Mouse (Mus musculus) stomach, embryonic 14.5 days (tissue): ENCODE data around the gene Gm47995. TPM values are rescaled to one million over a fixed set of nuclear protein-coding genes. Genes with fewer than 3 reads are reported as not detected.
"Not testable (repeated sequence)": the region's sequence is repeated elsewhere in the genome, so short reads cannot be mapped to it uniquely, and the experiment has no call there.

Experiments used
- ATAC-seq: fragments of 200-750 bp; cut with Nextera tagmentation; 2 replicates; pipeline ENCODE4 v1.8.0; 2017; ENCODE audit warnings: low read depth, moderate TSS enrichment; ENCODE audit not compliant: insufficient number of reproducible peaks, insufficient read depth, low FRiP score
- H3K27ac ChIP-seq: fragments of 300-500 bp; sonication (generic); 2 replicates; pipeline ENCODE4 v1.5.1; 2014; ENCODE audit warnings: mild to moderate bottlenecking, low read length, moderate library complexity, mixed read lengths
- H3K27me3 ChIP-seq: fragments of 300-500 bp; sonication (generic); 2 replicates; pipeline ENCODE4 v1.6.1; 2014; ENCODE audit warnings: low read length, control low read depth, mixed read lengths; ENCODE audit not compliant: control insufficient read depth, insufficient read depth
- H3K36me3 ChIP-seq: fragments of 300-500 bp; sonication (generic); 2 replicates; pipeline ENCODE4 v1.6.1; 2014; ENCODE audit warnings: mild to moderate bottlenecking, control low read depth, low read length, moderate library complexity, mixed read lengths; ENCODE audit not compliant: control insufficient read depth, insufficient read depth
- H3K4me1 ChIP-seq: fragments of 300-500 bp; sonication (generic); 2 replicates; pipeline ENCODE4 v1.6.1; 2014; ENCODE audit warnings: low read length, control low read depth, mixed read lengths; ENCODE audit not compliant: control insufficient read depth, insufficient read depth
- H3K4me2 ChIP-seq: fragments of 300-500 bp; sonication (generic); replicated peaks from 2 replicates; pipeline ENCODE4 v1.6.1; 2014; ENCODE audit warnings: low read depth, low read length, control low read depth
- H3K4me3 ChIP-seq: fragments of 300-500 bp; sonication (generic); 2 replicates; pipeline ENCODE4 v1.5.1; 2014; ENCODE audit warnings: low read depth, low read length, control low read depth
- H3K9ac ChIP-seq: fragments of 300-500 bp; sonication (generic); replicated peaks from 2 replicates; pipeline ENCODE4 v1.6.1; 2014; ENCODE audit warnings: low read depth, mild to moderate bottlenecking, control low read depth, low read length, moderate library complexity, mixed read lengths
- H3K9me3 ChIP-seq: fragments of 300-500 bp; sonication (generic); 2 replicates; pipeline ENCODE4 v1.6.1; 2016; ENCODE audit warnings: low read depth, low read length, control low read depth; ENCODE audit not compliant: control insufficient read depth
- WGBS: fragments of 180-500 bp; shearing (Covaris S2); extraction: QIAGEN DNeasy Blood & Tissue Kit; methylation state at CpG from one replicate; pipeline ENCODE4 v1.1.7; 2014; 5-methylcytosine and 5-hydroxymethylcytosine counted together
- polyA plus RNA-seq: library from polyadenylated mRNA; unstranded; fragments of >200 nt; fragmentation: Nextera tagmentation; extraction: Ambion mirVana; gene quantifications from 2 replicates; pipeline ENCODE4 v1.2.1, GENCODE M21; 2014

Gm47995 gene
- polyA plus RNA-seq, result not detected in 2 replicates

DNA sequence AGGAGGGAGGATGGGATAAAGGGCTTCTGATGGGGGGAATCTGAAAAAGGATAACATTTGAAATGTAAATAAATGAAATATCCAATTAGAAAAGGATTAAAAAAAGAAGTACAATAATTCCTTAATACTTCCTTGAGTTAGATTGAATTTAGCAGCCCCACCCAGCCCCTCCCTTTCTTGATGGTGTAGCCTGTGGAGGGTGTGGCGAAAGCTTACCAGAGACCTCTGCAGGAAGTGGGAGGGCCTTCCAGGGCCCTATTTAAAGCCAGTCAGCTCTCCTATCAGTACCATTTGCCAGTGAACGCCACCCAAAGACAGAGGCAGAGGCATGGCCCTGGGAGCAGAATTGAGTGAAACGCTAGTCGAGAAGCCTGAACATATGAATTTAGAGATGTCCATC is at the start of gene Gm47995:
Gm47995 (plus strand) TSS at position 329 of the 400 bp plus-strand sequence.
- not testable (repeated sequence) for H3K4me2 ChIP-seq, H3K36me3 ChIP-seq, H3K9ac ChIP-seq, ATAC-seq, H3K4me1 ChIP-seq, H3K9me3 ChIP-seq, H3K4me3 ChIP-seq, H3K27me3 ChIP-seq, H3K27ac ChIP-seq
- 83% methylated on average over 2 of the region's 4 CpGs for WGBS

DNA sequence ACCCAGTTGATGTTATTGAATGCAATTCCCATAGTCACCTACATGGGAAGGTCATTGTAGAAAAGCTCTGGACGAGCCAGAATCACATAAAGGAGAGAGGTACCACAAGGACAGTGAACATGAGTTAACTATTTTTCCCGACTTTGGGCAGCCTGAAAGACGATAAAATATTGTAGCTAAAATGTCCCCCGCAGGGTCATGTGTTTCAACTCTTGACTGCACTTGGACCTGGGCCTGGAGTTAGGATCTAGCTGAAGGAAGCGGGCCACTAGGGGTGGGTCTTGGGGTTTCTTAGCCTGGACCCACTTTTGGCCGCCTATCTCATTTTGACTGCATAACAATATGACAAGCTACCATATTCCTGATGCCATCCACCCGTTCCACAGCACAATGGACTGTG is 48.0 kb upstream of the Gm47995 start:
- Histone ChIP-seq H3K36me3 (no peaks in the 10 kb centered on the region), H3K4me2 (no peak overlapping the region), H3K27ac (no peak overlapping the region), H3K4me1 (no peaks in the 10 kb centered on the region), H3K4me3 (no peak overlapping the region), H3K27me3 (no peaks in the 10 kb centered on the region), H3K9me3 (no peaks in the 10 kb centered on the region), H3K9ac (no peak overlapping the region)
- ATAC-seq, result no peak
- WGBS, result 89% methylated on average over 7 of the region's 7 CpGs

DNA sequence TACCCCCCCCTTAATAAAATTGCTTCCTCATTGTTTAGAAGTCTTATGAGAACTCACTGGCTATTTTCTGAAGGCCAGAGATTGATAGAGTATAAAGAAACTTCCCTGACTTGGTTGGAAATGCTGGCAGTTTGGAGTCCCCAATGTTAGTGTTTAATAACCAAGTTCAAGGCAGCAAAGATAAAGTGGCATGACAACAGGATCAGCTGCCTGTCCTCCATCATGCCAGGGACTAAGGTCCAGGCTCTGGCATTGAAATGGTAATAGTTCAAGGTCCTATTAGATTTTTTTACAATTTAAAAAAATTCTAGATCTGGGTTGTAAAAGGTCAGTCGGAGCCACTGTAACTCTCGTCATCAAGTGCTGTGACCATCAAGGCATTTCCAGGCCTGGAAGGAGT is 47.2 kb upstream of the Gm47995 start:
- no peak overlapping the region for H3K9ac ChIP-seq
- no peak for ATAC-seq
- no peak overlapping the region for H3K27ac ChIP-seq
- no peaks in the 10 kb centered on the region for H3K9me3 ChIP-seq
- no peak overlapping the region for H3K4me2 ChIP-seq
- H3K4me1 ChIP-seq, result no peaks in the 10 kb centered on the region
- no peaks in the 10 kb centered on the region for H3K27me3 ChIP-seq
- 73% methylated on average over 2 of the region's 2 CpGs for WGBS
- H3K4me3 ChIP-seq, result no peak overlapping the region
- no peaks in the 10 kb centered on the region for H3K36me3 ChIP-seq

DNA sequence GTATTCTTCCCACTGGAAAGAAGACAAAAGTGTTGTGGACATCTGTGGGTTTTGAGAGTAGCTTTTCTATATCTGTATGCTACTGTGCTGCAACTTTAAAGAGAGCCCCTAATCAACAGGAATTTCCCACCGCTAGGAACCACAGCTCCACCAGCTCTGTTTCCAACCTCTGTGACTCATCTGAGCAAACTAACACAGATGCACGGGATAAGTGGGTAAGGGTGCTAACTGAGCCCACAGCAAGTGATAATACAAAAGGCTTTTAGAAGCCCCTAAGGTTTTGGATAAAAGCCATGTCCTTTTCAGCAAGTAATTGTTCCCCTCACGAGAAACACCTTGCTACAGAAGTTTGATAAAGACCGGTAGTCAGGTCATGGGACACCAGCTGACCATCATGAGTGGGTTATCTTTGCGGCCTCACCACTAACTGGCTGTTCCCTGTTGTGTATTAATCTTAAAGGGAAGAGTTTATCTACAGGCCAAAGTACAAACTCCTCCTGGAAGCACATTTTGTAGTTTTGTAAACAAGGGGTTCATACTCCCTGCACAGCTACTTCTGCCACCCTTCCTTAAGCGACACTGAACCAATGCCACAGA is 45.1 kb upstream of the Gm47995 start:
- 81% methylated on average over 6 of the region's 6 CpGs for WGBS
- H3K27me3 ChIP-seq, result no peaks in the 10 kb centered on the region
- no peaks in the 10 kb centered on the region for H3K9me3 ChIP-seq
- no peaks in the 10 kb centered on the region for H3K36me3 ChIP-seq
- ATAC-seq, result no peak
- no peak overlapping the region for H3K4me2 ChIP-seq
- H3K4me3 ChIP-seq, result no peak overlapping the region
- H3K4me1 ChIP-seq, result no peaks in the 10 kb centered on the region
- no peak overlapping the region for H3K27ac ChIP-seq
- no peak overlapping the region for H3K9ac ChIP-seq

DNA sequence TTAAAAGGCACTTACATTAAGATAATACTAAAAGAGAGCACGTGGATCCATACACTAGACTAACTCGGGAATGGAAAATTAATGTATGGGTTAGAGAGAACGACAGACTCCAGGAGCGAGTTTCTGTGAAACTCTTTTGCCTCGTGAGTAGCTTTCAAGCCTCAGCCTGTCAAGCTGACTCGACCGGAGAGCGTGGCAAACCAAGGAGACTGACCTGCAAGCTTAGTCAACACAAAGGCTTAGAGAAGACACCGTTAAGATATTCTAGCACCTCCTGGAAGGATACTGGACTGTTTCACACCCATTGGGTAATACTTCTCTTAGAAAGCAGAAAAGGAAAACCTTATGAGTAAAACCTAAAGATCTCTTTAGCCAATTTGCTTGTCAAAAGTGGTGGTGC is 44.1 kb upstream of the Gm47995 start:
- H3K27me3 ChIP-seq, H3K4me1 ChIP-seq, H3K9me3 ChIP-seq, ATAC-seq, H3K4me3 ChIP-seq, H3K36me3 ChIP-seq, H3K4me2 ChIP-seq, H3K27ac ChIP-seq, H3K9ac ChIP-seq: not testable (repeated sequence)
- 87% methylated on average over 9 of the region's 9 CpGs for WGBS

DNA sequence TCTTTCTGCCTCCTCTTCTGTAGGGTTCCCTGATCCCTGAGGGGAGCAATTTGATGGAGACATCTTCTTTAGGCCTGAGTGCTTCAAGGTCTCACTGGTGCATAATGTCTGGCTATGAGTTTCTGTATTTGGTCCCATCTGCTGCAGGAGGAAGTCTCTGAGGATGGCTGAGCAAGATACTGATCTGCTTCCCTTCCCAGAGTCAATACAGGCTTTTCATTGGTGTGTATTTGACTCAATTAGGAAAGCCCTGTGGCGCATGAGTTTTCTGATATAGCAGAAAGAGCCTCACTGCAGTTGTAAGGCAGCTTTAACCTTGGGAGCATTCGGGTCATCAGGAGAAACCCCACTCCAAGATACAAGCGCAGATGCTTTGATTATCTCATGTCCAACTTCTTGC is 42.1 kb upstream of the Gm47995 start:
- H3K4me2 ChIP-seq, result no peak overlapping the region
- H3K9ac ChIP-seq, result no peak overlapping the region
- H3K27ac ChIP-seq, result no peak overlapping the region
- H3K4me1 ChIP-seq, result no peaks in the 10 kb centered on the region
- H3K36me3 ChIP-seq, result no peaks in the 10 kb centered on the region
- H3K27me3 ChIP-seq, result no peaks in the 10 kb centered on the region
- H3K9me3 ChIP-seq, result no peaks in the 10 kb centered on the region
- WGBS, result 82% methylated on average over 3 of the region's 3 CpGs
- no peak overlapping the region for H3K4me3 ChIP-seq
- no peak for ATAC-seq

DNA sequence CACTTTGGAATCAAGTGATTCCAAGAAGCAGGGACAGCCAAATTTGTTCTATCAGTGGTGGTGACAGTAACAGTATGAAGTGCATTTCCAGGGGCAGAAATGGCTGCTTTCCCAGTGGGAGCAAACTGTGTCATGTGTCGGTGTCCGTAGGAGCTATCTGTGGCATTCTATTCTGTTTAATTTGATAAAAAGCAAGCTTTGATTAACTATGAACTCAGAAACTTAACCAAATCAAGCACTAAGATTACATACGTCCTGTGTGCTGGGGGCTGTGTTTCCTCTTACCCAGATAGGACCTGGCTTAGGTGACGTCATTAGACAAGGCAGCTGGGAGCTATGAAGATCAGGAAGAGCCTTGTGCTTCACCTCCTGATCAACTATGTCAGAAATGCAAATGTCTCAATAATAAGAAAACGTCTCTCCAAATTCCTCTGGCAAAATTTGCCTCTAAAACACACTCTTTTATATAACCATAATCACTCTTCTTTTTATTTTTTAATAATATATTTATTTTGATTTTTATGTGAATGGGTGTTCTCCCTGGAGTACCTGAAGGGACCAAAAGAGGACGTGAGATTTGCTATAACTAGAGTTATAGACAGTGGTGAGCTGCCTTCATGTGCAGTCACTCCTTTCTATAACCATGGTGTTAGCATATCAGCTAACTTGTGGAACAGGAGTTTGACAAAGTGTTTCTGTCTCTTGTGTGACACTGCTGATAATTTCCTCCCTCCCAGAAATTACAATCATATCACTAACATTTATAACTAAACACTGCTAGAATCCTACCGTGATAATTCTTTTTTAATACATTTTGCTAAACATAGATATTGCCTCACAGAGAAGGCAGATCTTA is 41.2 kb upstream of the Gm47995 start:
- 67% methylated on average over 7 of the region's 7 CpGs for WGBS
- Histone ChIP-seq H3K27ac (no peak overlapping the region), H3K4me1 (no peaks in the 10 kb centered on the region), H3K36me3 (no peaks in the 10 kb centered on the region), H3K4me3 (no peak overlapping the region), H3K9ac (no peak overlapping the region), H3K9me3 (no peaks in the 10 kb centered on the region), H3K4me2 (no peak overlapping the region), H3K27me3 (no peaks in the 10 kb centered on the region)
- ATAC-seq, result no peak

DNA sequence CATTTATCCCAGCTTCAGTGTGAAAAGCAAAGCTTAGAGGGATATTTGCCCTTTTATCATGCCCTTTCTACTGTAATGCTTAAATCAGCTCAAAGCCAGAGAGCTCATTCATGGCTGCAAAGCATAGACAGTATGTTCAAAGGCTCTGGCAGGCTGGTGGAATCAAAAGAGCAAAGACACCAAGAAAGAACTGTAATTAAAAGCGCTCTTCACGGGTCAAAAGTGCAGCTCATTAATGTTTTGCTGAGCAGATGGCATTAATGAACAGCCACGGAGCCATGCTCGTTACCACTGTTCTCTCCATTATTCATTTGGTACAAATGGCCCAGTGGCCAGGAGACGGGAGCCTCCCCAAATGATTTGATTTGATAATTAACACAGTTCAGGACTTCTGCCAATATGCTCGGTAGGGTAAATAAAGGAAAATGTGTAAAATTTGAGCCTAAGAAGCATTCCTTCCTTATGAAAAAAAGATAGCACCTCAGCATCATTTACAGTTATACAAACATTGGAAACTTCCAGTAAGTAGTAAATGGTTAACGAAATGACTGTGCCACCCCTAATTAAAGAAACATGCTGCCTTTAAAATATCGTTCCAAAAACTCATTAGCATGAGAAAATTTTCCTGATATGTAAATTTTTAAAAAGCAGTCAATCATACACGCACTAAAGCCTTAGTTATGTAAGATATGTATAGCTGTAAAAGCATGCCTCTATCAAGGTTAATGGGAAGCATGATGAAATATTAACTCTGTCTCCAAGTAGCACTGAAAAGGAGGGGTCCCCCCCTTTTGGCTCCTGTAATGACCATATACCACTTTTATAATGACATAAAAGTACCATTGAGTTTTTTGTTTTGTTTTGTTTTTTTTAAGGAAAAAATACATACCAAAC is 40.0 kb upstream of the Gm47995 start:
- Histone ChIP-seq H3K36me3 (no peaks in the 10 kb centered on the region), H3K27ac (no peak overlapping the region), H3K9ac (no peak overlapping the region), H3K4me1 (no peaks in the 10 kb centered on the region), H3K27me3 (no peaks in the 10 kb centered on the region), H3K9me3 (no peaks in the 10 kb centered on the region), H3K4me3 (no peak overlapping the region), H3K4me2 (no peak overlapping the region)
- 71% methylated on average over 9 of the region's 9 CpGs for WGBS
- no peak for ATAC-seq
